Mouse (Mus musculus) telencephalon, adult 2 months (tissue): ENCODE data around the gene Scgb1a1.
"Not testable (repeated sequence)": the region's sequence is repeated elsewhere in the genome, so short reads cannot be mapped to it uniquely, and the experiment has no call there.

Experiments used
- DNase-seq: peaks from one replicate; pipeline ENCODE4 v3.0.0-alpha.2; 2011; ENCODE audit warnings: low read depth, low spot score

The Scgb1a1 gene

DNA sequence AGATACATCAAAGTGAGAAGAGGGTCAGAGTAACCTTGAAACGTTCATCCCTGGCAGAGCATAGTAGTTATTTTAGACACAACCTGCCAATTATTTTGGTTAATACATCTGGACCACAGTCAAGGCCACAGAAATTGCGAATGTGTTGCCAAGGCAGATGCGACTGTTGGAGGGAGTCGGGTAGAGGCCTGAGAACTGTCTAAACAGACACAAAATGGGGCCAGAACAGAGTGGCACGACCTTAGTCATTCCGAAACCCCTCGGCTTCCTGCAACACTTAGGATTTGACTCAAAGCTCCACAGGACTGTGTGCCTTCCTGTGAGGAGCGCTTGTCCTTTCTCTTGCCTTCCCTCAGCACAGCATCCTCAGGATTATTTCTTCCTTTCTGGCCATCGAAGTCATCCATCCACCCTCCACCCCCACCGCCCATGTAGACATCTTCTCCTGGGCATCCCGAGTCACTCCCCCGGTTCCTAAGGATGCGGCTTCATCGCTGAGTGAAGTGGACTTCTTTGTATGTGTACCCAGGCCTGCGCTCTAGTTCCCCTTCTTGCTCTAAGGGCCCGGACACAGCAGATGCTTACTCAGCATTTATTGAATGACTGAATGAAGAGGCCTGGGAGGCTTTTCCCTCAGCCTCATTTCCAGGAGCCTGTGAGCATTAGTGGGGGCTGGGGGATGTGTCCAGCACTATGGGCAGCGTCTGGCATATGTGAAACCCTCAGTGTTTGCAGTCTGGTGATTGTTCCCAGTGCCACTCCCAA lies 12.7 kb upstream of the Scgb1a1 start:
- no peak for DNase-seq

DNA sequence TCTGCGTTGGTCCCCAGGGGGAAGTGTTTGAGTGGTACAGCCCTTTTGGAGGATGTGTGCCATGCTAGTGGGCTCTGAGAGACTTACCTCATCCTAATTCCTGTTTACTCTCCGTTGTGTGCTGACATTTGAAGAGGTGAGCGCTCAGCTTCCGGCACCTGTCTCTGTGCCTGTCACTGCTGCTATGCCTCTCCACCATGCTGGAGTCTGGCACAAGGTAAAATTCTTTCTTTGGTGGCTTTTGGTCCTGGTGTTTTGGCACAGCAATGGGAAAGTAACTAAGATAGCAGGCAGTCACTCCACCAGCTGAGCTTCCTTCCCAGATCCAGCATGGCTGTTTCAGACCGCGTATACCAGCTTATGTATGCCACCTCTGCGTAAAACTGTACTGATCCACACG lies 12.0 kb upstream of the Scgb1a1 start:
- DNase-seq: no peak

DNA sequence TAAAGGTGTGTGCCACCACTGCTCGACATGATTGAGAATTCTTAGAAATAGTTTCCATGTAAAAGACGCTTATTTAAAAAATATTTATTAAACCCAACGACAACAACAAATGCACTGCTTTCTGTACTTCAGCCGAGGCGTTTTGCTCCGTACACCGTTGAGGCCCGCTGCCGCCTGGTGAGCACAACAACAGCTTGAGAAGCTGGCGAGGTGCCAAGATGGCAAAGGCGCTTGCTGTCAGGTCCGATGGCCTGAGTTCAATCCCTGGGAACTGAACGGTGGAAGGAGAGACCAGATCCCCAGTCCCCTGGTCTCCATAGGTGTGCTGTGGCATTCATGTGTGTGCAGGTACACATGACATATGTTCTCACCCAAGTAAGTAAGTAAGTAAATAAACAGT lies 9.7 kb upstream of the Scgb1a1 start:
- no peak for DNase-seq

DNA sequence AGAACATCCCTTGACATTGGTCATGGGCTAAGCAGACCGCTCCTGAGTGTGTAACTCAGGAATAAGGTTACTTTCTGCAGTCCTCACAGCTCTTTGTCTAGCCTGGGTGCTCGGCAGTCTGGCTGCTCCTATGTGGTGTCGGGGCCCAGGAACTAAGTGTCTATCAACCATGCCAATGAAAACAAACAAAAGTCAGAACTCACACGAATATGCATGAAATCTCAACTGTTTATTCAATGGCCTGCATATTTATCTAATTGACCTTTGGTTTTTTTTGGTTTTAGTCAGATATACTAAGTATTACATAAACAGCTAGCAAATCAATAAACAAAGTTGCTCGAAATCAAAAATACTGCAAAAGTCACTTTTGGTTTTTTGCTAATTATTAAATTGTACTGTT lies 7.4 kb upstream of the Scgb1a1 start:
- DNase-seq: no peak

DNA sequence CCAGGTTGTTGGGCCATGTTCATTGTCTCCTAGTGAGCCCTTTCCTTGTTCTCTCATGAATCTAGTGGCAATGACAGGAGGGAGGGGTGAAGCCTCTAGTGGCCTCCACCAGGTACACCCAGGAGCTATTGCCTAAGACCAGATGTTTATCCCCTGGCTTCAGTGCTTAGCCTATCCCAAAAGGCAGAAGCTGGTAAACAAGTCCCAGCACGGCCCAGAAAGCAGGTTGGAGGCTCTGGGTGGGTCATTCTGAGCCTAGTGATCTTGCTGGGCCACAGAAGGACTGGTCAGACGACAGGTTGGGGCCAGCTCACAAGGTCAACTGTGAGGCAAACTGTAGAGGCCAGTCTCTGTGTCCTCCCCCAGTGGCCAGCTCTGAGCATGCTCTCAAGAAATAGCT lies 3.0 kb upstream of the Scgb1a1 start:
- no peak for DNase-seq

DNA sequence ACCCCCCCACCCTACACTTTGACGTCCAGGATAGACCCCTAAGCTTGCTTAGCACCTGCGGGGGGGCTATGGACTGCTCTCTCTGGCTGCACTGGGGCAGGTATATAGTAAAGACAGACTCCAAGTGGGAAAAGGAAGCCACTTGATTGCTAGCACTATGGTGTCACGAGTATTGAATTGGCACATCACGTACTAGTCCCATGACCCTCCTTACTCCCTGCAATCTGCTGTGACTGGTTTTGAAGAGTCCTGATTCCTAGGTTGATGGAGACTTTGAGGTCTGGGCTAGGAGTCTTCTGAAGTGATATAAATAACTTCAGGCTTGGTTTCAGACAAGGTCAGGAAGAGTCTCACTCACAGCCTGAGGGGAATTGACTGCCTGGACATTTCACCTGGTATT lies 2.4 kb upstream of the Scgb1a1 start:
- DNase-seq: no peak

DNA sequence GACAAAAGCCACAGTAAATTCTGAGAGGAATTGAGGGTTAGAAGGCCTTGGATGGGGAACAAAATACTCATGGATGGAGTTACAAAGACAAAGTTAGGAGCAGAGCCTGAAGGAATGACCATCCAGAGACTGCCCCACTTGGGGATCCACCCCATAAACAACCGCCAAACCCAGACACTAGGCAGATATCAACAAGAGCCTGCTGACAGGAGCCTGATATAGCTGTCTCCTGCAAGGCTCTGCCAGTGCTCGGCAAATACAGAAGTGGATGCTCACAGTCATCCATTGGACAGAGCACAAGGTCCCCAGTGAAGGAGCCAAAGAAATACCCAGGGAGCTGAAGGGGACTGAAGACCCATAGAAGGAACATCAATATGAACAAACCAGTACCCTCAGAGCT lies 3.9 kb downstream of the Scgb1a1 start:
- DNase-seq: not testable (repeated sequence)

DNA sequence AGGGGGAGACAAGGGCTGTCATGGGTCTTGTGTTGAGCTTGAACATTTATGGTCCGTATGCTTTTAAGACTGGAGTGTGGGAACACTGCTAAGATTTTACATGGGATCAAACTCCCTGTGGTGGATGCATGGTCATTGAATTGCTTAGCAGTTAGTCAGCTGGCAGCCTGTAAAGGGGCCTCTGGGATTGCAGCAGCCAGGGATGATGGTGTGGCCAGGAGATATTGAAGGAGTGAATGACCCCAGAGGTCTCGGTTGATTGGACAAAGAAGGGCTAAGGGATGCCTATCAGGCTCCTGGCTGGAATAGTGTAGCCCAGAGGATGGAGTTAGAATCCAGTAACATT lies 4.8 kb downstream of the Scgb1a1 start:
- DNase-seq: no peak

DNA sequence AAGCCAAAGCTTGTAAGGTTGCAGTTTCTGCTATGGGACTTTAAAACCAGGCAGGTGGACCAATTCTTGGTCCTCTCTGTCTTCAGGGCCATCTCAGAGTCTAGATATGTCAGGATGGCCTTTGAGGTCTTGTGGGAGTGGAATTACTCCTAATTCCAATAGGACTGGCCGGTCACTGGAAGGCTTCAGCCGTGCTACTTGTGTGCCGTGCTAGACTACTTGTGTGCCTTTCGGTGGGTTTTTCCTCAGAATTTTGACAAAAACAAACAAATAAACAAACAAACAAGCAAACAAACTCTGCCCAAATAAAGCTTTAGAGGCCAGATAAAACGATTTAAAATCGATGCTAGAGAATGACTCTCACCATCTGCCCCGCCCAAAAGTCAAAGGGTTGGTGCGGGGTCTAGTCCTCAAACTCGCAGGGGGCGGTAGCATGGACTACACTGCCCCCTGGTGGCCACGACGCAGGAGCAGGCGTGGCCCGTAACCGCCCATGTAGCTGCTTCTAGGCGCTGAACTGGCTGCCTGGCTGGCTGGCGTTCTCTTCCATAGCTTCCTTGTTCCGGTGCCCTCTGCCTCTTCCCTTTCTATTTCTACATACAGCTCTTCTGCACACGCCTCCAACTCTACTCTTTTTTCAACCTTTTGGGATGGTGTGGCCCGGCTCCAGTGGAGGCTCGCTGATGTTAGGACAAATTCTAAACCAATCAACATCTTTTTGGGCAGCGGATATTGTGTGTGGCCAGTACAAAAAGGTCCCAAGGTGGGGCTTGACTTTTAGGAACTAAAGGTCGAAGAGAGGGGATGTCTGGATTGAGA lies 5.4 kb downstream of the Scgb1a1 start:
- no peak for DNase-seq

DNA sequence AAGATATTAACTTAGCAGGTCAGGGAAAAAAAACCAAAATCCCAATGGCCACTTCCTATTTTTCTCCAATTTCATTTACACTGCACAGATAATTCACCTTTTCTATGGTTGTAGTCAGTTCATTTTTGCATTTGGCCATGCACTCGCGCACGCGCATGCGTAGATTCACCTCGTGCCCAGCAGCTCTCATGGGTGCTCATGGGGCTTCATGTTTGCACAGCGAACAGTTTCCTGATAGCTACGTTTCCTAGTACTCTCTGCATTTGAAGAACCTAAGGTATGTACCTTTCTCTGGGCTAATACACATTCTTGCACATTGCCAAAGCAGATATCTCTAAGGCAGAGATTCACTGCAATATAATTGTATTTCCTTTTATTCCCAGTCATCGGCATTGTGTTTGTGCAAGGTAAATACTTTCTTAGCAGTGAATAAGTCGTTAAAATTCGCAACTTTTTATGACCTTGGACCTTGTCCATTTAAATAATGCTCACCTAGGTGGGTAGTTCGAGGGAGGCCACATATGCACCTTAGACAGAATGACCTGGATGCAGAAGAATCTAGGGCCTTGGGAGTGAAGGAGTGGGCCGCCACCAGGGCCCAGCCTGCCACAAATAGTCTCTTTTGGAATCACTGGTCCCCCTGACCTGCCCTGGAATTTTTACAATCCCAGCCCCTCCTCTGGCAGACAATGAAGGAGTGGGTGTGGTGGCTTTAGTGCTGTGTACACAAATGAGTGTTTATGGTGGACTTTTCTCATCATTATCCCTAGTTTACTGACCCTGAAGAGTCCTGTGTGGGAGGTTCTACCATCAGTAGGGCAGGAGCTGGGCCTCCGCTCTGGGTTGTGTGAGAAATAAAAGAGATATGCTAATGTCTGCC lies 6.2 kb downstream of the Scgb1a1 start:
- DNase-seq: no peak

DNA sequence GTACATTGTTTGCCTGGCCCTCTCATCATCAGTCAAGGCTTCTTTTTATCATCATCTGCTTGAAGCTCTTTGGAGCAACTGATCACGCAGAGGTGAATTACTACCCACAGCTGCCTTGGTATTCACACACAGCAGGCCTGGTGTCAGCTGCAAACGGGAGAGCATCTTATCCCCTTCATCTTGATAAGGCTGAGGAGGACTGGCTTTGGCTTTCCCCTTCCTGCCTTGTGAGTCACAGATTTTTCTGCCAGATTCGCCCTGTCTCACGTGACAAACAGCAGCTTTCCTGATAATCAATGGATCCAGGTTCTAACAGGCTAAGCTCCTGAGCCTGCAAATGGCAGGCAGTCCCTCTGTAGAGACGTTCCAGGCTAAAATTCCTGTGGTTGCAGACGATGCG lies 7.8 kb downstream of the Scgb1a1 start:
- no peak for DNase-seq

DNA sequence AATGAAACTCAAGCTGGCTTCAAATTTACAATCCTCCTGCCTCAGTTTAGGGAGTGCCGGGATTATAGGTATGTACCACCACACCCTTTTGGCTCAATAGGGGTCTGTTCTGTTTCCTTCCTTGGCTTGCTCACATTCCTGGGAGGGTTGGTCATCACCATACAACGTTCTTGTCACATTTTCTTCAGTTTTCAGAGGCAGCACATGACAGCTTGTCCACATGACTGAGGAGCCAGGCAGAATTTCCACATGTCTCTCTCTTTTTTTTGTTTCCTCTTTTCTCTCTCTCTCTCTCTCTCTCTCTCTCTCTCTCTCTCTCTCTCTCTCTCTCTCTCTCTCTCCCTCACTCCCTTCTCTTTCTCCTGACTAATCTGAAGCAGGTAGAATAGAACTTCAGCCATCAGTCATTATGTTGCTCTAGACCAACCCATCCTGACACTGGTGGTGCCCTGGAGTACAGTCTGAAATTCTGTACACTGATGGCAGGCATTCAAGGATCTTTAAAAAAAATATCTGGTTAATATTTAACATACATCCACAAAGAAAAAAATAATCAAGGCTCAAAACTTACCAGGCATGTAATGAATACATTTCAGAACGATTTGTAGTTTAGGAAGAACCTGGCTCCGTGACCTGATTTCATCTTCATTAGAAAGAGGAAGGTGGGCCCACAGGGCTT lies 10.6 kb downstream of the Scgb1a1 start:
- no peak for DNase-seq

DNA sequence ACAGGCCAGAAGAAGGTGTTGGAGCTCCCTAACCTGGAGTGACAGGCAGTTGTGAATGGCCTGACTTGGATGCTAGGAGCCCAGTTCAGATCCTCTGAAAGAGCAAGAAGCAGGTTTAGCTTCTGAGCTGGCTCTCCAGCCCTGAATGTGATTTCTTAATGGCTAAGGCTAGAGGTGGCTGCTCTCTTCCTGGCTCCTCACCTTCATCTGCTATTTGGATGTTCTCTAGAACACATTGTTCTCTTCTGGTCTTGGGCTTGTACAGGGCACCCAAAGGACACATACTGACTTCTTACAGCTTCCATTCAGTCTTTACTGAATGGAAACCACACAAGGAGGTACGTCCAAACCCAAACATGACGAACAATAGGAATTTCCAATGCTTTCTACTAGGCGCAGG lies 11.7 kb downstream of the Scgb1a1 start:
- DNase-seq: no peak

DNA sequence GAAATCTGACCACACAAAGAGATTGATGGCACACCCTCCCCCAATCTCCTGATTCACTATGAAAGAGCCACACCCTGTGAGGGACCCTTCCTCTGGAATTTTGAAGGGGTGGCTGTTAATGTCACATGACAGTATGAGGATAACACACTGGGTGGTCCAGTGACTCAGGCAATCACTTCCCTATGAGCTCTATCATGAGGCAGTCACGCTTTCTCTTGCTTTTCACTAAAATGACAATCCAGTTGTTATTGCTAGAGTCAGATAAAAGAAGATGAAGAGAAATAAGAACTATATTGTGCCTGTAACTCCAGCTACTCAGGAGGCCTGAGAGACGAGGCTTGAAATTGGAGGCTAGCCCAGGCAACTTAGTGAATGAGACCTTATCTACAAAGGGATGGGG lies 12.2 kb downstream of the Scgb1a1 start:
- DNase-seq: no peak

DNA sequence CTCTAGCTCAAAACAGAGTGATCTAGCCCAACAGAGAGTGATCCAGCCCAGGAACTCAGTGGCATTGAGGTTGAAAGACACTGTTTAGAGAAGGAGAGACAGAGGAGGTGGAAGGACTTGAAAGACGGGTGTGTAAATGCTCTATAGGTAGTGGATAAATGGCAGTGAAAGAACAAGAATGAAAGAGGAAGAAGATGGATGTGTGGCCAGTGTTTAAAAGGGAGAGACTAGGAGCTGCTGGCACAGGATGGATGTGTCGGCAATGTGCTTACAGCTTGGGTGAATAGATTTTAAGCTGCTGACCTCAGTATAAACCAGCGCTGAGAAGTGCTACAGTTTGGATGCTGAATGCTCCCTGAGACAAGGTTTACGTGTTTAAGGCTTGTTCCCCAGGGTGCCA lies 13.3 kb downstream of the Scgb1a1 start:
- DNase-seq: no peak

DNA sequence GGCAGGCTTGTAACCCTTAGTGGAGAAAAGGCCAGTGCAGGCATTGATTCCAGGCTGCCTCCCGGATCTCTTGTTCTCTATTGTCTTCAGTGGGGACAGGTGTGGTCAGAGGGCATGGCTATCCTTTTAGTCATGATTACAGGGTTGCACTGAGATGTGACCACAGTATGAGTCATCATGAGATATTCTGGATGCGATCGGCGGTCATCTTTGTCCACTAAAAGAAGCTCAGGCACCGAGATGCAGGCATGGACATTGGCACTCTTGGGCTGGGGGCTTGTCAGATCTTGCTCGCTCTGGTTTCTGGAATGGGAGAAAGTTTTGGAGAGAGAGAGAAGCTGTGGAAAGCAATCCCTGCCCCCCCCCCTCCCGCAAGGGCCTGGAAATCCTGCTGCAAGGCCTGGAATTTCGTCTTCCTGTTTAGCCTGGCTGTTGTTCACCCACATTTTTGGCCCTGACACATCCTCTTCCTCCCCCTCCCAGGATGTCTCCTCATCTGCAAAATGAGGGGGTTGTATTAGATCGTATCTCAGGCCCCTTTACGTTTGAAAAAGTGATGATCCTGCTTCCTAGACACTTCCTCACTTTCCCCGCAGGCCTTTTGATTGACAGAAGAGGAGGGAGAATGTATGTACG lies 13.9 kb downstream of the Scgb1a1 start:
- no peak for DNase-seq

DNA sequence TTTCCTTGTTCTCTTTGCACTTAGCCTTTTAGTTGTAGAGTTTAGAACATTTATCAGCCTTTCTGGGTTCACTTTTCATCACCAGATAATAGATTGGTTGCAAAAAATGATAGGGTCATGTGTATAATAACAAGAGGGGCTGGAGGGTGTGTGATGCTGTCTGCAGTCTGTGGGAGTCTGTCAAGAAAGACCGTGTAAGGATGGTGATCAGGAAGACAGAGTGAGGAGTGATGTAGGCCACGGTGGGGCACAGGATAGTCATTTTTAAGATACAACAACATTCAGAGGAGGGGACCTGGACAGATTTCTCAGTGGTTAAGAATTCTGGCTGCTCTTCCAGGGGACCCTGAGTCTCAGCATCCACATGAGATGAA lies 15.6 kb downstream of the Scgb1a1 start:
- no peak for DNase-seq

DNA sequence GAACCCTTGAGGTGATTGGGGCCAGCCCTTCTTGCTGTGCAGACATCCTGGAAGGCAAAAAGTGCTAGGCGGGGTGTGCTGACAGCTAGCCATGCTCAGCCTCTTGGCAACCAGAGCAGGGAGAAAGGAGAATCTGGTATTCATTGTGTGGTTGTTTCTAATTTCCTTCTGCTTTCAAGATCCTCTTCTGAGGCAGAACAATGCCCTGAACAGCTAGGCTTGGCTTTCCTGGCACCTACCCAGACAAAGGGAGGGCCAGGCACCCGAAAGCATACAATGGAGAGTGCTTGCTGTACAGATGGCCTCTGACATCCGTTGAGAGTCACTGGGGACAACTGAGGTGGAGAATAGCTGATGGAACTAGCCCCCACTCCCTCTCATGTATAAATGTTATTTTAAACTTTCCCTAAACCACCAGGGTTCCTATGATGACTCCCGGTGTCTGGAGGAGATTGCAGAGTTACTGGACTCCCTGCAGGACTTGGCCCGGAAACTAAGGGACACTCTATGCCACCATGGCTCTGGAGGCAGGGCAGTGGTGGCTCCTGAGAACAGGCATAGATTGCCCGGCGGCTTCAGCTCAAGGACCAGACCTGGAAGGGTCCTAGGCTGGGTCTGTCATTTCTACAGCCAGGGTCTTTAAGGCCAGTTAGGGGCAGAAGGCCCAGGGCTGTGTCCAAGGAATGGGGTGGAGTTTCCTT lies 16.2 kb downstream of the Scgb1a1 start:
- DNase-seq: no peak

DNA sequence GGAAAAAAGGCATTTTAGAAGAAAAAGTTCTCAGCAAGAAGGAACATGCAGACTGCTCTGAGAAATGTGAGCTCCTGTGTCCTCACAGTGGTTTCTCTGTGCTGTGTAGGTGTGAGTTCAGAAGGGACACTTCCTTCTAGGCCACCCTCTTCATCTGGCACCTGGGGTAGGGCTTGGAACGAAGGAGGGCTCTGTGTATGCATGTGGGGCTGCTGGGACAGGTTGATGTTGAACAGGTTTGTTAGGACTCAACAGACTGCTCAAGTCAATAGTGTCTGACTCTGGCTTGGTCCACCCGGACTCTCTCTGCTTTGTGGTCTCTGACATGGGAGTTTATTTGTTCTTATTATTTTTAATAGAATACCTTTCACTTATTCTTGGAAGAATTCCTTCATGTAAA lies 17.4 kb downstream of the Scgb1a1 start:
- DNase-seq: no peak

DNA sequence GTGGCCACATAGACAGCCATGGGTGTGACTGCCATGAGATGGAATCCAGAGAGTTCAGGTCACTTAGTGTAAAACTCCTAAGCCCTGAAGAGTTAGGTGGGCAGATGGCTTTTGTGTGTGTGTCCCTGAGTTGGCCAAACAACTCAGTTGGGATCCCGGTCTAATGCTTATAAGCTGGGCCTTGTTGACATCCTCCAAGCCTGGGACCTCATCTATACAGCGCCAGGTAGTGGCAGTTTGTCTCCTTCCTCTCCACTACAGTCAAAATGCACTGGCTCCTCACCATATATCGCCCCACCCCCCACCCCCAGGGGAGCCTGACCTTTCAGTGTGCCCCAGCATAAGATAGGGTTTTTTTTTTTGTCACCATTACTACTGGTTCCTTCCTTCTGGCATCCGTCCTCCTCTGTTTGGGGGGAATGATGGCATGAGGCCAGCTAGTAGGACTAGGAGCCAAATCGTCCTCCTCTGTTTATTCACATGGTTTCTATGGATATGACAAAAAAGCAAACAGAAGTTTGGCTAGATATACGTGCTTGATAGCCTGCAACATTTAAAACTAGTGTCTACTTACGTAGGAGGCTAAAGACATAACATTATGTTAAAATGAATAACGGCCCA lies 18.0 kb downstream of the Scgb1a1 start:
- DNase-seq: no peak
